Mouse (Mus musculus): ENCODE measurements around the gene Tnni3.
A peak's percentile ranks its signal among the peaks of the same experiment; 100 is the strongest.

Gene Tnni3

DNA sequence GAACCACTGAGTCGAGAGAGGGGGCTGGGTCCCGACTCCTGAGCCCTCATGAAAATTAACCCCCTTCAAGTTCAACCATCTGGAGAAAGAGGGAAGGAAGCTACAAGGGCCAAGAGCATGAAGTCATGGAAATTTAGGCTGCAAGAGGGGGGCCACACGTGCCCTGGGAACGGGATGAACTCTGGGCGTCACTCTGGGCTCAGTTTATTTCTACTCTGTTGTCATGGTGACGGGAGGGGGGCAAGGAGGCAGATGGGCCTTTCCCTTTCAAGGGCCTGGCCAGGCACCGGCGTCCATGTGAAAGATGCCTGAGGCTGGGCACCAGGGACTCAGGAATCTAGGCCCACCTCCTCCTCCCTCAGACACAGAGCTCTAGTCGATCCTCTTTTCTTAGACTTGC, 25.8 kb downstream of the Tnni3 start:
- DNase-seq (ENCODE audit: low spot score) = peak; percentile 58

- DNase-seq (ENCODE audit: low spot score) = no peak
These were observed 26.6 kb downstream of the Tnni3 start for GRCm38 (mm10) chr7:4497271-4497903.

GRCm38 (mm10) chr7:4496468-4496867, 27.6 kb downstream of the Tnni3 start:
- no peak for DNase-seq (ENCODE audit: low spot score)

DNA sequence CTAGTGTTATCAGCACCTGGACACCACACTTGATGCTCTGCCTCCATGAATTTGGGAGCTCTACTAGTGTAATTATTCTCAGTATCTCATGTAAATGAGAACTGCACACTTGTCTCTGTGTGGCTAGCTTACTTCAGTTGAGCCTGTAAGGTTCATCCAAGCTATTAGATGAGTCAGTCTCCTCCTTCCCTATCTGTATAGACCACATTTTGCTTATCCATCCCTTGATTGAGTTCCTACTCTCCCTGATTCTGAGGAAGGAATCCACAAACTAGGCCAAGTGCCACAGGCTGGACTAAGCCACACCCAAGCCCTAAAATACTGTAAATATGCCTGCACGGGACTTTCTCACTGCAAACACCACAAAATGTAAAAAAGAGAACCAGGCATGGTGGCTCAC, 30.0 kb downstream of the Tnni3 start:
- no peak for DNase-seq (ENCODE audit: low spot score)

GRCm38 (mm10) chr7:4492284-4493224, 31.5 kb downstream of the Tnni3 start:
- no peak for DNase-seq (ENCODE audit: low spot score)

GRCm38 (mm10) chr7:4491308-4491707, 32.7 kb downstream of the Tnni3 start:
- peak; percentile 18 for DNase-seq (ENCODE audit: low spot score)

DNA sequence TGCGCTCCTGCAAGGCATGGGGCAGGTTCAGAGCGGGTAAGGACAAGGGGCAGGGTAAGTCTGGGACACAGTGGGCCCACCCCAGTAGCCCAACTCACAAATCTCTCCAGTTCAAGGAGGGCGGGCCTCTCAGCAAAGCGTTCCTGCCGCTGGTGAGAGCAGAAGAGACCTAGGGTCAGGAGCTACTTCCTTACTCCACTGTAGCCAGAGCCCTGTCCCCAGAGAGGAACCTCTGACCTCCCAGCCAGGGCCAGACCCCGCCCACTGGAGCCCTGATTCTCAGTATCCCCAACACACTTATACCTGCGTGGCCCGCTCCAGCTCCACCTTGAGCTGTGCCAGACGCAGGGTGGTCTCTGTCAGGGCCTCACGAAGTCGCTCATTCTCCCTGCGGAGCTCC, 41.7 kb downstream of the Tnni3 start:
- DNase-seq (ENCODE audit: low spot score) = no peak

GRCm38 (mm10) chr7:4479674-4480073, 44.4 kb downstream of the Tnni3 start:
- peak; percentile 27 for DNase-seq (ENCODE audit: low spot score)

DNA sequence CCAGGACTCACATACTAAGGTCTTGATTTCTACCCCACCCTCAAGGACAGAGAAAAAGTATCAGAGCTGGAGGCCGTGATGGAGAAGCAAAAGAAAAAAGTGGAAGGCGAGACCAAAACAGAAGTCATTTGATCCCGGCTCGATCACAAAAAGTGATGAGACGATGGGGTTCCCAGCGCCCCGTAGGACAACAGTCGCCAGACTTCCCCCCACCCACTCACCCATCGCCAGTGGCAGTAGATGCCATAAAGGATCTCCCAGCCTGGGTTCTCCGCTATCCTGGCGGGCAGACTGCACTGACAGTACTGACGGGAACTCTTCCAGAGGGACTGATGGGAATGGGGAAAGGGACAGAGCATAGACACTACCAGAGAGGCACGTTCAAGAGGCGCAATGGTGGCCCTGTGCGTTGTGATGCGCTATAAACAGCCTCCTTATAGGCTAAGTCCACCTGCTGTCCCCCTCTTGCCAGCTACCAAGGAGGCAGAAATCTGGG, 45.2 kb downstream of the Tnni3 start:
- no peak for DNase-seq (ENCODE audit: low spot score)

DNA sequence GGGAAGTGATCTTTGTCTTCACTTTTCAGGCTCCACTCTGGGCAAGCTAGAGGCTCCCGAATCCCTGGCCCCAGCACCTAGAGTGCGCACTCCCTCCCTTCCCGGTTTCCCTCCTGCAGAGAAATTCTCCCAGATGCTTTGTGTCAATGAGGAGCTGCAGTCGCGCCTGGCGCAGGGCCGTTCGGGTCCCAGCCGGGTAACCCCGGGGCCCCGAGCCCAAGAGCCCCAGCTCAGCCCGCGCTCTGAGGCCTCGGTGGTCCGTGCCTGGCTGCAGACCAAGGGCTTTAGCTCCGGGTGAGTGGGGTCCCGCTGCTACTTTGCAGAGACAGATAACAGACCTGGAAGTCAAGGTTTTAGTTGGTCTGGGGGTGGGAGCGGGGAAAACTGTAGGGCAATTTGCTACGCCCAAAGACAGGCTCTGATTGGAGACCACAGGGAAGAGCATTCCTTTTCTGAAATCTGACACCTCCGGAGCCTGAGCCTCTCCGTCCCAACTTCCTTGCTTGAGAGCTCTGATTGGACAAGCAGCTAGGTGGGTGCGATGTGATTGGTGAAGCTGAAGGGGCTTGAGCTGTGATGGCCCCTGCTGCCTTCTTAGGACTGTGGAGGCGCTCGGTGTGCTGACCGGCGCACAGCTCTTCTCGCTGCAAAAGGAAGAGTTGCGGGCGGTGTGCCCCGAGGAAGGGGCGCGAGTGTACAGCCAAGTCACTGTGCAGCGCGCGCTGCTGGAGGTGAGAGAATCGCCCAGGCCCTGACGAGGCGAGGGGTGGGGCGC, 45.8 kb downstream of the Tnni3 start:
- DNase-seq (ENCODE audit: low spot score) = peak; percentile 79

DNA sequence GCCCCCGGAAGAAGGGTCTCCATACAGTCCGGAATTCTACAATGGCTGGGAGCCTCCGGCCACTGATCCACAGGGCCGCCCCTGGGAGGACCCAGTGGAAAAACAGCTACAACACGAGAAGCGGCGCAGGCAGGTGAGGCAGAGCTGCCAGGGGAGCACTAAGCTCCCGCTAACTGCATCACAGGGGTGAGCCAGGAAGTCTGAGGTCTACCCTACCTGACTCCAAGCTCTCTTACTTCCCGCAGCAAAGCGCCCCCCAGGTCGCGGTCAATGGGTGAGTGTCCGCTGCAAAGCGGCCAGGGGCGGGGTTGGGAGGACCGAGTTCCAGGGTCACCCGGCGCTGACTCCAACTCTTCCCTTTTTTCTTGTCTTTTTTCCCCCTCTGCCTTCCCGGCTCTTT, 50.1 kb downstream of the Tnni3 start:
- no peak for DNase-seq (ENCODE audit: low spot score)

DNA sequence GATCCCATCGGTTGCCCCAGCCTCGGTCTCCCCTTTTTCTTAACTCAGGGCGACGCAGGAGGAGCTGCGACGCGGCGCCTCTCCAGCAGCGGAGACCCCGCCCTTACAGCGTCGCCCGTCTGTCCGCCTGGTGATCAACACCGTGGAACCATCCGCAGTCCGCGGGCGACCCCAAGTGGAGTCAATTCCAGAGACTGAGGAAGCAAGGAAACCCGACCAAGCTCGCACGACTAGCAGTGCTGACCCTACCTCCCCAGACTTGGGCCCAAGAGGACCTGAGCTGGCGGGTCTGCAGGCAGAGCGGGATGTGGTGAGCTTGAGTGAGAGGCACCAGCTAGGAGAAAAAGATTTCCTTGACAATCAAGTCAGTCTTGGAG, 52.9 kb downstream of the Tnni3 start:
- peak; percentile 90 for DNase-seq (ENCODE audit: low spot score)

GRCm38 (mm10) chr7:4470275-4471178, 53.5 kb downstream of the Tnni3 start:
- peak; percentile 83 for DNase-seq (ENCODE audit: low spot score)
